Mouse (Mus musculus) cerebellum, postnatal 25 days (tissue): Measurements from ENCODE around the gene Vmn1r237.

Experiments
- DNase-seq, 2 experiments: peaks; one replicate each; pipeline ENCODE4 v3.0.0; 2021; ENCODE audit warnings: mixed read lengths in 2 of 2

Gene Vmn1r237

GRCm38 (mm10) chr17:21311565-21311964 is at the start of gene Vmn1r237:
Gene Vmn1r237 (plus strand): TSS chr17:21311865.
- no peak for DNase-seq

GRCm38 (mm10) chr17:21272103-21272502 is 39.6 kb upstream of the Vmn1r237 start:
- peak; percentile 27 to 44 for DNase-seq

- no peak for DNase-seq
Measured at GRCm38 (mm10) chr17:21282642-21283041, 29.0 kb upstream of the Vmn1r237 start, which contains the start of gene Vmn1r236. Gene Vmn1r236 (plus strand): TSS chr17:21282942.

GRCm38 (mm10) chr17:21284395-21284794 is 27.3 kb upstream of the Vmn1r237 start:
- no peak for DNase-seq

- DNase-seq, result no peak
Measured at GRCm38 (mm10) chr17:21289695-21290094, 22.0 kb upstream of the Vmn1r237 start.
